Mouse (Mus musculus) urinary bladder, postnatal 25 days (tissue): ENCODE results near the gene Dcdc2b.

Source experiments
- DNase-seq: peaks from one replicate; pipeline ENCODE4 v3.0.0; 2022; ENCODE audit warnings: low spot score

Dcdc2b gene

DNA sequence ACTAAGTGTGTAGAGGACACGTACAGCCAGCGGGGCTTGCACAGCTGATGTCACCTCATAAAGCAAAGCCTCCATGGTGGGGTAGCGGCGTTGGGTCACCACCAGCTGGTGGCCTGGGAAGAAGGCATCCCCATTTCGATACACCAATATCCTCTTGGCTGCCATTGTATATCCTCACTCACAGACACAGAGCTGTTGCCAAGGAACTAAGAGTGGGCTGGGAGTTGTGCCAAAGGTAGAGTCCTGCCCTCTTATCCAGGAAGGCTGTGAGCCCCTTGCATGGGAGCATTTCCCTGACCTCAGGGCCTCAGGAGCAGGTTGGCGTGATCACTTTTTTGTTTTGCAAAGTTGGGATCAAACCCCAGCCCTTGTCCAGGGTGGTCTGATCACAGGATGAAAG is at the start of gene Dcdc2b:
Gene Dcdc2b (minus strand): TSS at position 165 of the 400 bp plus-strand sequence.
- DNase-seq = no peak

DNA sequence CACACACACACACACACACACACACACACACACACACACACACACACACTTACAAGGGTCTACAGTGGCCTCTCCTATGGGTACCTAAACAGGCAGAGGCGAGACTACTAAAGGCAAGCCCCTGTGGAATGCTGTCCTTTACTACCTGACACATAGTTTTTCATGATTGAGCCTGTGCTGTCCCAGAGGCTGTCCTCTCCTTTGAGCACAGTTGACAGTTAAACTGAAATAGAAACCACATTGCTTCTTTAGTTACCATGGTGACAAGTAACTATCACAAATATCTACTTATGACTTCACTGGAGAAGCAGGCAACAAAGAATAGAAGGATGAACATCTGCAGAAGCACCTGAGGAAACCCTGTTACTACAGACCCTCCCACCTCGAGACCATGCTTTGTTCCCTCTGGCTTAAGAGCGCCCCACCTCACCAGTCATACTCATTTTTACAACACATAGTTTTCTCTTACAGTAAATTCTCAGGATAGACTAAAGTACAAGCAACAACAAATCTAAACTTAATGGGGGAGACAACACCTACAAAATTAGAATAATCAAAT is 48.3 kb upstream of the Dcdc2b start:
- no peak for DNase-seq

DNA sequence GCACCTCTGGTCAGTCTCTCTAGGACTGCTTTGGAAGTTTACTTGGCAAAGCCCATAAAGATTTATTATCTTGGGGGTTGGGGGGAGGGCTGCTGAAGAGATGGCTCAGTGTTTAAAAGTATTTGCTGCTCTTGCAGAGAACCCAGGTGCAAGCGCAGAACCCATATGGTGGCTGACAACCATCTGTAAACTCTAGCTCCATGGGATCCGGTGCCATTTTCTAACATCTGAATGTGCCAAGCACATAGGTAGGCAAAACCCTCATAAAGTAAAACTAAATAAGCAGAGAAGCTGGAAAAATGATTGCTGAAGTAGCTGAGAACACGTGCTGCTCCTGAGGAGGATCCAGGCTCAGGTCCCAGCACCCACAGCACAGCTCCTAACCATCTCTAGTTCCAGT is 47.5 kb upstream of the Dcdc2b start:
- no peak for DNase-seq

DNA sequence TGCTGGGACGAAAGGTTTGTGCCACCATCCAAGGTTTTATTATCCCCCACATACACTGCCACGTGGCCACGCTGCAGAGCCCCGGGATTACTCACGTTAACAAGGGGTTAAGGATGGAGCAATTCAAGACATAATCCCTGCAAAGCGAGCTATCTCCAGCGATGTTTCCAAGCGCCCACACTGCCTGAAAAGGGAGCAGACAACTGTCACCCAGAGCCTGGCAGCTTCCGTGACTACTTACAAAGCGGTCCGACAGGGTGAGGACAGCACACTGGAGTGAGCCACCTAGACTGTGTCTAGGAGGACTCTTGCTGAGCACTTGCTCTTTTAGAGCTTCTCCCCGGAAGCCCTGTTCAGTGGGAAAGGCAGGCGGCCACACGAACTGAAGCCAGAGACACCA is 40.7 kb upstream of the Dcdc2b start:
- DNase-seq = no peak

DNA sequence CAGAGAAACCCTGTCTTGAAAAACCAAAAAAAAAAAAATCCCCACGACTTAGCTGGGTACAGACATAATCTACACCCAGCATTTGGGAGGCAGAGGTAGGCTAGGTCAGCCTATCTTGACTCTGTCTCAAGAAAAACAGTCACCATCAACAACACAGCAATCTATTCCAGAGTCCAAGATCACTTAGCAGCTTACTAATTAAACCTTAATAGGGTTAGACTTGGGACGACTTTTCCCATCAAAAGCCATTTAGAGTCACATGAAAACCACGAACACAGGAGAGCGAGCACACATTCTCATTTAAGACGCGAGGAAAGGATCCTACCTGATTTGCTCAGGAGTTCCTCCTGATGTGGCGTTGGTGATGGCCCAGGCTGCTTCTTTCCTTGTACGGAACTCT is 36.3 kb upstream of the Dcdc2b start:
- no peak for DNase-seq

DNA sequence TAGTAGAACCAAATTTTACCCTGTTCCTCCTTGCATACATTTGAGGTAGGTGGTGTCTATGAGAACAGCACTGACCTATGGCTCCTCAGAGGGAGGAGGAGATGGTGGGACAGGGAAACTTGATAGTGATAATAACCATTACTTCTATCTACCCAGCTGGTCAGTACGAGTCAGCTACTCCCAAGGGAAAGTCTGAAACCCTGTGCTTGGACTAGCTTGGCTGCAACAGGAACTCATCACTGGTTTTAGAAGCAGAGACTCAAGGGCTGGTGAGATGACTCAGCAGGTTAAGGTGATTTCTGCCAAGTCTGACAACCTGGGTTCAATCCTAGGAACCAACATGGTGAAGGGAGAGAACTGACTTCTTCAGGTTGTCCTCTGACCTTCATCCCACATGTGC is 34.6 kb upstream of the Dcdc2b start:
- DNase-seq = no peak

DNA sequence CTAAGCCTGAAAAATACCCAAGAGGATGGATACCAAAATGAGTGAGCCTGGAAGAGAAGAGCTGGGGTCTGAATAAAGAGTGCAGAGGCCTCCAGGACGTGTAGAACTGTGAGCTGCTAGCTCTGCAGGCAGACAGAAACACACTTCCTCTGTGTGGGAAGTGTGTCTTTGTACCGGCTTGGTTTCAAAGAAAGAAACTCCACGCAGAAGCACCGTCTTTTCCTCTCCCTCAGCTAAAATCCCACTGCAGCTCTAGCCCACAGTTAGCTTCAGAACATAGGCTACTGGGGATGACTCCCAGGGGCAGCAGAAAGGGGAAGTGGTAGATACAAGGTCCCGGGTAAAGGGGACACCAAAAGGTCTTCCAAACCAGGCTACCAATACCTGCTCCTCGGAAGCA is 31.1 kb upstream of the Dcdc2b start:
- no peak for DNase-seq

DNA sequence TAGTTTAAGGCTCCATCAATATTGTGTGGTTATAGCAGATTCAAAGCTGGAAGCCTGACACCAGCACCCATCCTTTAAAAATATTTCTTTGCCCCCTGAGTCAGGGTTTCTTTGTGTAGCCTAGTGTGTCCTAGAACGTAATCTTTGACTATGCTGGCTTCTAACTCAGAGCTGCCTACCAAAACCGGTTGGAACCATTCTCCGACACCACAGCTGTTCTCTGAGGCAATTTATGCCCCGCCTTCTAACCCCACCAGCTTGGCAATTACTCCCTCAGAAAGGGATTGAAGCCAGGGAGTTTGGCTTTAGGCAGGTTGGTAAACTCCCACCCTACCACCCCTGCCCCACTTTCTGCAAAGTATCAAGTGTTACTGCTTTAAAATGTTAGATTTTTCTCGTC is 27.7 kb upstream of the Dcdc2b start:
- DNase-seq = no peak

DNA sequence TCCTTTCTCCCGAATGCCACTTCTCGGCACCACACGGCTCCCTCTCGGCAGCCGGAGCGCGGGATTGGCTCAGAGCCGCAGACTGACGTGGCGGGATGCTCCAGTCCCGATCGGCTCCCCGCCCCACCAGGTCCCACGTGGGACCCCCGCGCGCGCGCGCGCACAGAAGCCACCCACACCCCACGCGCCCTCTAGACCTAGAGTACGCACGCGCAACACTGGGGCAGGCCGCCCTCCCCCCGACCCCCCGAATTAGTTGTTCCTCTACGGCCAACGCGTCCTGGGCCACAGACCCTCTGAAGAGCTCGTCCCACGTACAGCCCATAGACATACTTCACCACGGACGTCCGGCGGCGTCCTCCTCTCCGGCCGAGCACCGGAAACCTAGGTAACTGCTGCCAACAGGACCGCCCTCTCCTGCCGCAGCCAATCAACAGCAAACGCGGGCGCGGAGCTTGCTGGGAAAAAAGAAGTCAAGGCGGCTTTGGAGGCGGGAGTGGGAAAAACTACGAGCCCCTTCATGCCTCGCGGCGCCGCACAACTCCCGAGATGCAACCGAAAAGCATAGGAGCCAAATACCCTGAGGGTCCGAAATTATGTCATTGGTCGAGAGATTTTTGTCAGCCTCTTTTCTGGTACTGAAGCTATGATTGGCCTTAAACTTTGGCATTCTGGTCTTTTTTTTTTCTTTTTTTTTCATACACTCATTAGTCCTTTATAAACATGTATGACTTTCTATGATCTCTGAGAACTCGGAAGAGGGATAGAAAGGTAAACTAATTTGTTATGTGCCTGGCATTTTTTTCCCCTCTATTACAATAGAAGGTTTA is 26.8 kb upstream of the Dcdc2b start, which contains the start of gene Txlna:
Gene Txlna (minus strand): TSS at position 428 of the 830 bp plus-strand sequence.
- peak; percentile 87 for DNase-seq

DNA sequence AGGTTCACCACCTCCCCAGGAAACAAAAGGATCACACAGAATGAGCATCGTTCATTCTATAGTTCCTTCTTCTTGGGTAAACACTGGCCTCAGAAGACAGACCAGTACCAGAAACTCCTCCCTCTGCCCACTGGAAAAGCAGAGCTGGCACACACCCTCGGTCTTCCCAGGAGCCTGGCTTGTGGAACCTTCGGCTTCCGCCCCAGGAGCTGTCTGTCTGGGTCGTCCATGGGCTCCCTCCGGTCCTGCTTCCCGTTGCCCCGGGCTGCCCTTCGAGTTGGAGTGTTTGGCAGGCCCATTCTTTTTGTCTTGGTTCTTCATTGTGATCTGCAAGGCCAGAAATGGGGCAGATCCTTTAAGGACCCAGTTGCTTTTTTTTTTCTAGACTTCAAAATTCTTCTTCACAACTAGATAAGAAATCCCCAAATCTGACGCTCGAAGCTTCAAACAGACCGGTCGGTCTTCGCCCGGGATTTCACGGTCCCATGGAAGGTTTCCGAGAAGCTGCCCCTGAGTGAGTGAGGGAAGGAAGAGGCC is 26.1 kb upstream of the Dcdc2b start:
- DNase-seq = peak; percentile 37

DNA sequence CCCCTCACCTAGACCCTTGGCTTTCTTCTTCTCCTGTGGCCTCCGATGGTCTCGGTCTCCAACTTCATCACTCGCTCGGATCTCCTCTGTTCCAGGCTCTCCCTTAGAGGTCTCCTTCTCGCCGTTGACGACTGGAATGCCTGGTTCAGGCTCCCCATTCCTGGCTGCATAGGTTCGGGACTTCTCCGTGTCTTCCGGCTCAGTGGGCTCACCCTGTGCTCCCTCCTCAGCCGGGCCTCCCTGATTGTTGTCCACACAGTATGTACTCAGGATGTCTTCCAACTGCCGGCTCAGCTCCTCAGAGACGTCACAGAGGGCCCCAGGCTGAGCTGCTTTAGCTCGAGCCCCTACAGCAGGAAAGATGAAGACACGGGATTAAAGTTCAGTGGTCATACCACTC is 25.2 kb upstream of the Dcdc2b start:
- no peak for DNase-seq

DNA sequence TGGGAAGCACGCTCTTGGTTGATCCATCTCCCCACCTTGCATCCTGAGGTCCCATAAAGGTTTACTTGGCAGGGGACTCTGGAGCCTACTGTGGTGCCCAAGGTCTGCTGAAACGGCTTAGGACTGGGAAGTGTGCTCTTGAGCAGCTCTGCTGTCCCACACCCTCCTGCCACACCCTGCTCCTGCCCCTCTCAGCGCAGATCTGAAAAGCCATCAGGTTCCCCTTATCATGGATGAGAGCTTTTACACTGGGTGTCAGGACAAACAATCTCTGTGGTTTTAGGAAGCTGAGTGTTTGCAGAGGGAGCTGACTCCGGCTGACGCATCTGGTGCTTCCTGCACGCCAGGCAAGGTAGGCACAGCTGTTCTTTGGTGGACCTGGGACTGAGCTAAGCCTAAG is 19.8 kb upstream of the Dcdc2b start:
- no peak for DNase-seq

DNA sequence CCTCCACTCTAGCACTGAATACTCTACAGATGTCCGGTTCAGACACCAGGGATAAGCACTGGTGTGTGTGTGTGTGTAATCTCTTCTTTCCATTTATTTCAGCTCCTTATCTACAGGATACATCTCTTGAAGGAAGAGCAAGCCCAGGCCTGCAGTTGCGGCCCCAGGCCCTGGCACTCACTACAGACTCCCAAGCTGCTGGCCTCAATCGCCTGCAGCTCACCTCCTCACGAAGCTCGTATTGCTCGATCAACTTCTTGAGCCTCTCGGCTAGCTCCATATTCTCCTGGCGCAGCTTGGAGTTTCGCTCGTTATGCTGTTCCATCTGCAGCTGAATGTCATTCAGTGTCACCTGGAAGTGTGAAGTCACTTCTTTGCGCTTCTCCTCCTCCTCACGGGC is 17.8 kb upstream of the Dcdc2b start:
- no peak for DNase-seq

DNA sequence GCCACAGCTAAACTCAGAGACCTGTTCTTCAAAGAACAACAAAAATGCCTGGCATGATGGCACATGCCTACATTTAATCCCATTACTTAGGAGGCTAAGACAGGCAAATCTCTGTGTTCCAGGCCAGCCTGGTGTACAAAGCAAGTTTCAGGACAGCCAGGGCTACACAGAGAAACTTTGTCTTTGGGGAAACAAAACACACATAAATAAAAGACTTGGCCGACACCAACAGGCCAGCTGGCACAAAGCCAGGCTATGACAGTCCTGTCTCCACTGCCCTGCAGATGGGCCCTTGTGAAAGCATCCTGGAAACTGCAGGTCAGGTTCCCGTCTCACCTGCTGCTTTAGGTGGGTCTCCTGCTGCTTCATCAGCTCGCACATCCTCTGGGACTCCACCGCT is 16.9 kb upstream of the Dcdc2b start:
- no peak for DNase-seq

DNA sequence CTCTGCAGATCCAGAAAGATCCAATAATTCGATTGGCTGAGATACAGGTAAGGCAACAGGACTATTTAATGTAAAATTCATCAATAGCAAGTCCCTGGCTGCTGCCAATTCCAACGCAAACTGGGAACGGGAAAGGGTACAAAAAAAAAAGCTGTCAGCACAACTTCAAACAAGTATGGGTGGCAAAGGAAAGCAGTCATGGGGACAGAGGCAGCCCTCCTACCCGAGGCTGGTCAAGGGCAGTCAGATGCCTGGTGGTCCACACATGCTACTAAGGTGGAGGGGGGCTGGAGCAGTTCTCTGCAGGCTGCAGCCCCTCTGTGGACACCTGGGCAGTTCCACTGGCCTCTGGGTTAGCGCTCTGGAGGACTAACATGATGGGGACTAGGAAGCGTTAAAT is 12.0 kb upstream of the Dcdc2b start:
- no peak for DNase-seq

DNA sequence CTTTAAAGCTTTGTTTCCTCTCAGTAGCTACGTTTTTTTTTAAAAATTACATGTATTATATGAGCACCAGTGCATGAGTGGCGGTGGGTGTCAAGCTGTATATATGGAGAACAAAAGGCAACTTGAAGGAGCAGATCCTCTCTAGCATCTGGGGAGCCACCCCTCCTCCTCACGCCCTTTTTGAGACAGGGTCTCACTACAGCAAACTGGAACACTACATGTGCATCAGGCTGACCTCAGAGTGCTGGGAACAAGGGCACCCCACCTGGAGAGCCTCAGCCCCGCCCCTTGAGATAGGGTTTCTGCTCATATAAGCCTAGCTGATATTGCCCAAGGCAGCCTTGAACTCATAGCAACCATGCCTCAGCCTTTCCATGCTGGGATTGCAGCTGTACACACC is 11.4 kb upstream of the Dcdc2b start:
- DNase-seq = no peak

DNA sequence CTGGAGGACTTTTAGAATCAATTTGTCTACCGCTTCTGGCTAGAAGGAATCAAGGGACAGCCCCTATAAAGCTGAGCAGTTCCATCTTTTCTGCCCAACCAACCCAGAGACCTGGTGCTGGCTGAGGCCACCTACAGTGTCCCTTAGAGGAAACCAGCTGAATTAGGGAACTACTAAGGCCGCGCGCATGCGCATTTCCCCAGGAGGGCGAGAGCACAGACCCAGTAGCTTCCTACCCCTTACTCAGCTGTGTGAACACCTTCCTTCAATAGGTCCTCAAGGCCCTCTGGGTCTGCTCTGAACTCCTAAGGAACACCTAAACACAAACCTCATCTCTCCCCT is 10.9 kb upstream of the Dcdc2b start:
- DNase-seq = no peak

DNA sequence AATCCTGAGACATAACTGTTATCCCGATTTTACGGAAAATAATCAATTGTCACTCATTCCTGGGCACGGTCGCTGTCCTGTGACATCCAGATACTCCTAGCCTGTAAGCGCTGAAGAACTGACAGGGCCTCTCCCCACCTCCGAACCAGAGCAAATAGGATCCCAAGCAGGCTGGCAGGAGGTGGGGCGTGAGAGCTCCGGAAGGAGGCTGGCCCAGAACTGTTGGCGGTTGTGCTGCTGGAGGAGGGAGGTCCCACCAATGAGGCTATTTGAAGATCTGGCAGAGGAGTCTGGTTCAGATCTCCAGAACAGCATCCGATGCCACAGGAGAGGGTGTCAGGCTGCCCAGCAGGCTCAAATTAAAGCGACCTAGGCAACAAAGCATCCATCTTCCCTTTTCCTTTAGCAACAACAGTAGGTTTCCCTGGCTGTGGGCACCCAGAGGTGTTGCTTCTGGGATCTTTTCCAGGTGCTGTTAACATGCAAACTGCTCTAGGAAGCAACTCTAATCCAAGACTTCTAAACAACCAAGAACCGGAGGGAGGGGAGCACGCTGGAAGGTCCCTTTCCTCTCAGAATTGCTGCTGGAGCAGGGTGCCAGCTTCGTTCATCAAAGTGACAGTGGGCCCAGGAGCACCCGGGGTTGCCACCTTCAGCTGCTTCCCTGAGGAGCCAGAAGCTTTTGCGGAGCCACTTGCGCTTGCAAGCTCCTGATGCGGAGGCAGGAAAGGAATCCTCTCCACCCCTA is 10.4 kb upstream of the Dcdc2b start:
- DNase-seq = peak; percentile 59

DNA sequence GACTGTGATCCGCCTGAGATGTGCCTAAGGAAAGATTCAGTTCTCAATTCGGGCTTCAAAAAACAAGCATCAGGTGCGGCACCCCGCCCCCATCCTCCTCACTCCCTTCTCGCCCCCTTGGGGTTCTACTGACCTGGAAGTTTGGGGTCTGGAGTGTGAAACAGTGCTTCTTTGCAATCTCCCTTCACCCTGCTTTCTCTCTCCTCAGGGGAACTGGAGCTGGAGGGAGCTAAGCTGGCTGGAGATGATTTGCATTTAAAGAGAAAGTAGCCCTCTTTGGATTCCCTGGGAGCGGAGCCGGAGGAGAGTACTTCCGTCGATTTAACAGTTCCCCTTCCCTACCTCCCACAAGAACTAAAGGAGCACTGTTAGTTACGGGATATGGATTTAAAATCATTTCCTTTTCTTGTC is 9.6 kb upstream of the Dcdc2b start, which contains the start of gene Ccdc28b:
Gene Ccdc28b (minus strand): TSS at position 267 of the 411 bp plus-strand sequence.
- no peak for DNase-seq

DNA sequence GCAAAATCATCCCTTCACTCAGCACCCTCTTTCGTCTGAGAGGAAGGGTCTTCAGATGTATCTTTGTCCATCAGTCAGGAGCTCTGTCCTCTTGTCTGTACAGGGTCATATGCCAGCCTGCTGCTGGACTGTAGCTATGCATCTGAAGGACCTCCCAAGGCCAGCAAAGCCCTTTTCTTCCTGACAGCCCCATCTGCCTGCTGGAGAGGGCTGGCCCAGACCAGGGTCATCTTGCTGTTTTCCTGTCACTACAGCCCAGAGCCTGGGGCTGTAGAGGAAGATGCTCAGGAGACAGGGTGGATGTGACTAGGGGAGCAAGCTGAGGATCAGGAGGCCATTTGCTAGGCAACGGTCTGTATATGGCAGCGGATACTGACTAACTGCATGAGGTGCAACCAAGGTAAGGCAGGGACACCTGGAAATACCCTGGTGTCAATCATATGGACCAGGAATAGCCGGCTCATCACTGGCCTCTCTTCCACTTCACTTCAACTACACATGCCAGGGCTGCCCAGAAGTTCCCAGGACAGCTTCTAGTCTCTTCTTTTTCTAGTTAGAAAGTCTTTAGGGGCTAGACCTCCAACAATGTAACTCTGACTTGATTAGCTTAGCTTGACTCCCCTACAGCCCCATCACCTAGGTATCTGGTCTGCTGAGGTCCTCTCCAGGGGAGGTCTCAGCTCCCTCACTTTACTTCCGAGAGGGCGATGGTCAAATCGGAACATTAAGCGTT is 8.9 kb upstream of the Dcdc2b start:
- no peak for DNase-seq

DNA sequence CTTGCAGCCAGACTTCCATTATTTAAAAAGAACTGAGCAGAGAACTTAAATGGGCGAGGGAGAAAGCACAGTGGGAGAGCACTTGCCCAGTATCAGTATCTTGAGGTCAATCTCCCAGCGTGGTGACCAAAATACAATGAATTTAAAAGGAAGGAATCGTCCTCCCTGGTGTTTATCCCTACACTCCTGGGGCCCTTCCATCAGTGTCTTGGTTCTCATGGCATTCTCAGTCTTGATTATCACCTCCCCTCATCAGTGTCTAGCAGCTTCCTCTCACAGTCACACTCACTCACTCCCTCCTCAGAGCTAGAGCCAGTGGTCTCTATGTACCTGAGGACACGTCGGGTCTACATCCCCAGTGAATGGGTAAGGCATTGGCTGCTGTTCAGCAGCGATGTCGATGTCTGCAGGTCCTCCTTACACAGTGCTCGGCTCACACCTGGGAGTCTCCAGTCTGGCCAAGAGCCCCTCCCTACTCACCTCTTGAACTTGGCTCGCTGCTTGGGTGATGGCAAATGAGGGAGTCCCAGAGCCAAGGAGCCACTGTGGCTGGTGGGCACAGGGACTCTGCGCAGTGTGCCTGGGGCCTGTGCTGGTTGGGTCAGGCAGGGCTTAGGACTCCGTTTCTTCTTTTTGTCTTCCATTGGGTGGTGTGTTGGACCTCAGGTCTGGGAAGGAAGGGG is 8.2 kb upstream of the Dcdc2b start:
- DNase-seq = no peak
